Mouse (Mus musculus) erythroblast, embryonic 14.5 days (primary cell): Measurements from ENCODE around the gene Nmnat3. TPM values are rescaled to one million over a fixed set of nuclear protein-coding genes. Genes with fewer than 3 reads are reported as not detected.
"Not testable (repeated sequence)": the region's sequence is repeated elsewhere in the genome, so short reads cannot be mapped to it uniquely, and the experiment has no call there.

ENCODE experiments used
- H3K27me3 ChIP-seq: 2 replicates; pipeline ENCODE4 v1.6.1; 2012; ENCODE audit warnings: inconsistent platforms; ENCODE audit not compliant: control insufficient read depth
- H3K36me3 ChIP-seq: 2 replicates; pipeline ENCODE4 v1.6.1; 2012; ENCODE audit warnings: mild to moderate bottlenecking, inconsistent platforms; ENCODE audit not compliant: control insufficient read depth
- H3K4me1 ChIP-seq: 2 replicates; pipeline ENCODE4 v1.6.1; 2012; ENCODE audit warnings: inconsistent platforms; ENCODE audit not compliant: control insufficient read depth
- H3K4me3 ChIP-seq: replicated peaks from 2 replicates; pipeline ENCODE3; 2012; ENCODE audit warnings: moderate library complexity, mild to moderate bottlenecking, inconsistent platforms
- H3K9me3 ChIP-seq: 2 replicates; pipeline ENCODE4 v1.6.1; 2012; ENCODE audit warnings: low read length, inconsistent platforms, mixed read lengths; ENCODE audit not compliant: control insufficient read depth
- GATA1 ChIP-seq: IDR thresholded peaks from 2 replicates; pipeline ENCODE4 v1.6.1; 2012; ENCODE audit warnings: low read length, inconsistent platforms, mixed read lengths
- TAL1 ChIP-seq: IDR thresholded peaks from 3 replicates; pipeline ENCODE4 v1.6.1; 2012; ENCODE audit warnings: low read length, inconsistent platforms, mixed read lengths
- polyA plus RNA-seq: library from polyadenylated mRNA; stranded (reverse); fragments of >175 nt; gene quantifications from 2 replicates; pipeline ENCODE4 v1.2.3, GENCODE M21; 2012

Gene Nmnat3
- polyA plus RNA-seq, result 7.2 and 9.6 TPM in 2 replicates

DNA sequence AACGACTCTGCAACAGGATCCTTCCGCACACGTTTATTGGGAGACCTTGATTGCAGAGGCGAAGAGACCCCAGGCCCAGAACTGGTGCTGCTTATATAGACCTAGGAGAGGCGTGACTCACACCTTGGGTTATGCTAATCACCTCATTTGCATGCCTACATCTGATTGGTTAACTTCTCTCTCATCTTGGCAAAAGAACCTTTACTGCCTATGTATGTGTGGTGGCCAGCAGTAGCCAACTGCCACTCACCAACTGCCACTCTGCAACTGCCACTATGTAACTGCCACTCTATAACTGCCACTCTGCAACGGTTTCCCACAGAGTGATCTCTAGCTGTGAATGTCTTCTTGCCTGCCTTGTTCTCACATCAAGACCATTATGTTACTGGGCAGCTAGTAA lies at the start of gene Nmnat3:
Gene Nmnat3 (plus strand): TSS at position 301 of the 400 bp plus-strand sequence.
- H3K4me3 ChIP-seq, H3K4me1 ChIP-seq, H3K36me3 ChIP-seq, H3K9me3 ChIP-seq: not testable (repeated sequence)
- H3K27me3 ChIP-seq, result peaks cover 61% of the 10 kb centered on the region

DNA sequence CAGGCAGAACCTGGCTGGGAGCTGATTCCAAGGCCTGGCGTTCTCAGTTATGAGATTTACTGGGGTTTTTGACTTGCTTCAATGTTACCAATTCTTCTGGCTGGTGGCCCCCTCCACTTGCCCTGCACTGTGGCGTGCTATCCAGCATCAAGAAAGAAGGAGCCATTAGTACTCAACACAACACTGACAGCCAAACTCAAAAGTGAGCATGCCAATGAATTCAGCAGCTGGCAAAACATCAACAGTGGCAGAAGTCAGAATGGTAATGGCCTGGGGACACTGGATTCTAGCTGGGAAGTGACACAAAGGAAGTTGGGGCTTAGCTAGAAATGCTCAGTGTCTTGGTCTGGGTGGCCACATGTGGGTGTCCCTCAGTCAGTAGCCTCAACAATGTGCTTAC lies 43.8 kb upstream of the Nmnat3 start:
- TF ChIP-seq TAL1 (no peak), GATA1 (no peak)
- Histone ChIP-seq H3K4me3 (no peak overlapping the region), H3K27me3 (no peaks in the 10 kb centered on the region), H3K36me3 (no peaks in the 10 kb centered on the region), H3K9me3 (no peaks in the 10 kb centered on the region), H3K4me1 (no peaks in the 10 kb centered on the region)

DNA sequence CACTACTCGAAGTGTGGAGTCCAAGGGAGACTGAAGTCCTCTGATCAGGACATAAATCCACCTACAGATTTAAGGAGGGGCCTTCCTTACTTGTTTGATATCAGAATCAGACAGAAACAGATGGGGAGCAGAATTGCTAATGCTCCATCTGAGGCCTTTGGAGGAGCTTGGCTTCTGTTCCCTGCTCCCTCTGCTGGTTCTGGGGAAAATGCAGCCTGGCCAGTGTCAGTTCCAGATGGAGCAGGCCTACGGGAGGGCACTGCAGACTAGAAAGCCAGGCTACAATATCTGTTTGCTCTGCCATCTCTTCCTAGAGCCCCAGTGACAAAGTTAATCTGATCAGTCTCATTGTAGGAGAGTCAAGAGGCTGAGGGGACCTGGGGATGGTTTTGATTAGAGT lies 43.0 kb upstream of the Nmnat3 start:
- TF ChIP-seq TAL1 (no peak), GATA1 (no peak)
- Histone ChIP-seq H3K4me3 (no peak overlapping the region), H3K4me1 (no peaks in the 10 kb centered on the region), H3K27me3 (no peaks in the 10 kb centered on the region), H3K36me3 (no peaks in the 10 kb centered on the region), H3K9me3 (no peaks in the 10 kb centered on the region)

DNA sequence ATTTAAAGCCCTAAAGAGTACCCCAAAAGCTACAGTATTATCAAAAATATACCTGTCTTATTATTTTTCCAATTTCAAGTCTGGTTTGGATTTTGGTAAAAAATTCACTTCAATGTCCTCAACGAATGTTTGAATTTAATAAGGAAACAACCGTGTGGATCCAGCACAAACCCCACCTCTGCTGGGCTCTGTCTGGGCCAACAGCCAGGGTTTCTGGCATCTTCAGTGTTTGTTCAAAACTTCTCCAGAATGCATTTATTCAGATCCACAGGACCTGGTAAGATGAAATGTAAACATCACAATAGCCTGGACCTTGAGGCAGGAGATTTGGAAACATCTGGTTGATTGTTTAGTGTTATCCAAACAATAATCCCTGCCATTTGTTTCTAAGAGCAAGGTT lies 42.0 kb upstream of the Nmnat3 start:
- Histone ChIP-seq H3K9me3 (no peaks in the 10 kb centered on the region), H3K4me1 (no peaks in the 10 kb centered on the region), H3K27me3 (no peaks in the 10 kb centered on the region), H3K4me3 (no peak overlapping the region), H3K36me3 (no peaks in the 10 kb centered on the region)
- TF ChIP-seq GATA1 (no peak), TAL1 (no peak)

DNA sequence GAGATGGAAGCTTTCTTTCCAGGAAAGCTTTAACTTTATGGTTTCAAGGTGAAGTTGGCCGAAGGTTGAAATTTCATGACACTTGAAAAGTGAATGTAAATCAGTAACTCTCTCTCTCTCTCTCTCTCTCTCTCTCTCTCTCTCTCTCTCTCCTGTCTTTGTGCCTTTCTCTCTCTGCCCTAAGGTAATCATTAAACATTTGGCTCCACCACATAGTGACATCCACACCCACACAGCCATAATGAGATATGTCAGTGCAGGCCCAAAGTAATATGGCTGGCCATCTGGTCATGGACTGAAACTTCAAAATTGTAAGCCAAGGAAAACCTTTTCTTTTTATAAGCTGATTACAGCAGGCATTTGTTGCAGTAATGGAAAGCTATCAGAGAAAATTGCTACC lies 40.9 kb upstream of the Nmnat3 start:
- Histone ChIP-seq H3K4me1 (no peaks in the 10 kb centered on the region), H3K27me3 (no peaks in the 10 kb centered on the region), H3K36me3 (no peaks in the 10 kb centered on the region), H3K9me3 (no peaks in the 10 kb centered on the region), H3K4me3 (no peak overlapping the region)
- TF ChIP-seq TAL1 (no peak), GATA1 (no peak)

DNA sequence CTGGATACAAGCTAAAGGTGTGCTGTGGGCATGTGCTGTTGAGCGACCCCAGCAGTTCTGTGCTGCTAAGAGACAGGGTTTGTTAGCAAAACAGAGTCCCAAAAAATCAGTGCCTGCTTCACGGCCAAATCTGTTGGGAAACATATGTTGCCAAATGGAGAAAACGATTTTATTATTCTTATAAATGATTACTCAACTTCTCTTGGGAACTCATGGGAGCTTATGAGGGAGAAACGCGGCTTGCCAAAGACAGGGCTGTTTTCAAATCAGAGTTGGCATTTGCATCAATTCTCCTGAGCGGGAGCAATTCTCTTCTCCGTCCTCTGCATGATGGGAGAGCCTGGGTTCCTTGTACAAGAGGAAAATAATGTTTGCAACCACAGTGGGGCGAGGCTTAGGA lies 27.0 kb upstream of the Nmnat3 start:
- Histone ChIP-seq H3K27me3 (no peaks in the 10 kb centered on the region), H3K4me3 (no peak overlapping the region), H3K9me3 (no peaks in the 10 kb centered on the region), H3K36me3 (no peaks in the 10 kb centered on the region), H3K4me1 (no peaks in the 10 kb centered on the region)
- no peak for TF ChIP-seq TAL1
- TF ChIP-seq GATA1, result no peak

DNA sequence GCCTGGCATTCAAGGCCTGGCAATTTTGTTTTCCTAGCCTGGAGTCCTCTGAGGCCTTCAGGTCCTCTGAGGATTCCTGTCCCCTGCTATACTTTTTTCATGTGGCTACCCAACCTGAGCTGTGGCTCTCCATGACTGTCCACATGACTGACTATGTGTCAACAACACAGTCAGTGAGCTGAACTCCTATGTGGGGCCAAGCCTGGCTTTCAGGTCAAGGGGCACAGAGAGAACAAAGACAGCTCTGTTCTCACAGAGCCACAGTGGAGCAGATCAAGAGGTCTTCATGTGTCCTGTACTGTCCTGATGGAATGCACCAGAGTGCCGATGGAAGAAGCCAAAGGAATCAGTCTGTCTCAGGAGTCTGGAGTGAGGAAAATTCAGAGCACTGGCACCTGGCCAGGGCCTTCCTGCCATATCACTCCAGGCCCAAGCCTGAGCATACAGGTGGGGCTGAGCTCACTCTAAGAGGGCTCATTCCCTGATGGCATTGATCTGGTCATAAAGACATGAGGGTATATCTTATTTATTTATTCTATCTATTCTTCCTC lies 25.7 kb upstream of the Nmnat3 start:
- H3K27me3 ChIP-seq, result peaks cover 3% of the 10 kb centered on the region; the same call in 1 of the 2 replicates
- no peaks in the 10 kb centered on the region for H3K9me3 ChIP-seq
- H3K36me3 ChIP-seq, result no peaks in the 10 kb centered on the region
- no peak overlapping the region for H3K4me3 ChIP-seq
- no peaks in the 10 kb centered on the region for H3K4me1 ChIP-seq
- TF ChIP-seq TAL1, result no peak
- no peak for TF ChIP-seq GATA1

DNA sequence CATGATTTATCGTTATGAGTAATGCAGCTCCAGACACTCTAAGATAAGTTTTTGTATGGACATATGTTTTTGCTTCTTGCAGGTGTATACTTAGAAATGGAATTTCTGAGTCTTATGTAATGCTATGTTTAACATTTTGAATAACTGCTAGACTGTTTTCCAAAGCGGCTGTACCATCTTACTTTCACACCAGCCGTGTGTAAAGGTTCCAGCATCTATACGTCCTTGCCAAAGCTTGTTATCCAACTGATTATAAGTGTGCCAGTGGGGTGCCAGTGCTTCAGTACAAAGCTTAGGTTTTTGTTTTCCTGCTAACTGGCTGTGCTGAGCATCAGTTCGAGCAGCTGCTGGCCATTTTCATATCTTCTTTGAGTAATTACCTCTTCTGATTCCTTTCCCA lies 22.3 kb upstream of the Nmnat3 start:
- TF ChIP-seq TAL1 (no peak), GATA1 (no peak)
- Histone ChIP-seq H3K4me3 (no peak overlapping the region), H3K36me3 (no peaks in the 10 kb centered on the region)

DNA sequence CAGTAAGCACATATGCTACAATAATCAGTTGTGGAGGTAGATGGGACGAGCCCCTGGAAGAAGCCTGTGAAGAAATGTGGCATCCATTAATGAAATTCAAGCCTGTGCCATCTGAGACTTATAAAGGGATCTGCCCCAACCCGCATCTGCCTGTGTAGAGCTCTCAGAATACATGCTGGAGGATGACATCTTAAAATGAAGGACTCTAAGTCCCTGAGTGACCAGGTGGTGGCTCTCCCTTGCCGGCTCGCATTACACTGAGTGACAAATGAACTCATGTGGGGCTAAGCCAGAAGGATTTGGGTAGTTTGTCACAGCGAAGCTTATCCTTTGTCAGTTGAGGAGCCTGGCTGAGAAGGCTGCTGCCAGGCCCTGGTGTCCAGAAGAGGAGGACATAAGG lies 14.5 kb upstream of the Nmnat3 start:
- H3K36me3 ChIP-seq, result no peaks in the 10 kb centered on the region
- H3K4me1 ChIP-seq, result no peaks in the 10 kb centered on the region
- TF ChIP-seq GATA1 (no peak), TAL1 (no peak)
- no peaks in the 10 kb centered on the region for H3K9me3 ChIP-seq
- H3K4me3 ChIP-seq, result no peak overlapping the region
- peaks cover 6% of the 10 kb centered on the region for H3K27me3 ChIP-seq

More for the DNA sequence above, 22.3 kb upstream of the Nmnat3 start:
- H3K9me3 ChIP-seq, result no peaks in the 10 kb centered on the region
- peaks cover 3% of the 10 kb centered on the region; the same call in 1 of the 2 replicates for H3K27me3 ChIP-seq
- H3K4me1 ChIP-seq, result no peaks in the 10 kb centered on the region

DNA sequence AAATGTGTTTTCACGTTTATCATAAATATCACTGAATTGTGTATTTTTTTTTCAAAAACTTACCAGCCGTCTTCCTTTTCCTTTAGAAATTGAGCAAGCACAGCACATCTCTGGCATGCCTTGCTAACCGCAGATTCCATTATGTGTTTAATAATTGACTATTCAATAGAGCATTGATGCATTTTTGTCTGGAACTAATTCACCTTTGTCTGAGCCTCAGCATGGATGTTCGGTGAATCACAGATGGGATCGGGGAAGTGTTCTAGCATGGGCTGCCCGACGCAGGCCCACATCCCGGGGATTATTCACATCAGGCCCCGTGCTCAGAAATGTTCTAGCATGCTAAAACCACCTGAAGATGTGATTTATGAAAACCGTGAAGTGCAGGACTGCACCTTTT lies 12.2 kb upstream of the Nmnat3 start:
- no peak overlapping the region for H3K4me3 ChIP-seq
- no peaks in the 10 kb centered on the region for H3K4me1 ChIP-seq
- H3K27me3 ChIP-seq, result peaks cover 8% of the 10 kb centered on the region
- no peaks in the 10 kb centered on the region for H3K36me3 ChIP-seq
- no peak for TF ChIP-seq TAL1
- no peak for TF ChIP-seq GATA1
- no peaks in the 10 kb centered on the region for H3K9me3 ChIP-seq
